Mouse (Mus musculus): ENCODE data around the gene Ms4a10. TPM values are rescaled to one million over a fixed set of nuclear protein-coding genes. Genes with fewer than 3 reads are reported as not detected.

Gene Ms4a10
- polyA plus RNA-seq, 1 experiment from 2014 or later = not detected

DNA sequence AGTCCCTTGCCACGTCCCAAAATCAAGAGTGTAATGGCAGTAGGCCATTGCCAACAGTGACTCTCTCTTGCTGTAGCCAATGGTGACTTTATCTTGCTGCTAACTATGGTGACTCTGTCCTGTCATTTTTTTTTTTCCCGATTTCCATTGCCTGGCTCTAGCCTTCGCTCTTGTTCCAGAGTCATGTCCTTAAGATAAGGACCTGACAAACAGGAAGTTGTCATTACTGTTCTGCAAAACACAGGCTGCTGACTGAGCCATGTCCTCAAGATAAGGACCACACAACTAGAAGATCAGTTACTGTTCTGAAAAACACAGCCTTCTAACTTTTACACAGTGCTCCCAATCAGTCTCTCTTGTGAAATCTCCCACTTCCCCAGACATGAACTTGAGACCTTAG is 4.0 kb downstream of the Ms4a10 start:
- WGBS = 54% methylated on average over 3 of the region's 3 CpGs
- Histone ChIP-seq H3K4me3 (ENCODE audit: low read depth, low read length) (no peak overlapping the region), H3K27ac (ENCODE audit: low read length) (no peak overlapping the region), H3K27me3 (replicated peaks; ENCODE audit: insufficient read depth, low read length) (no peaks in the 10 kb centered on the region), H3K36me3 (ENCODE audit: insufficient read depth, low read length) (no peaks in the 10 kb centered on the region), H3K9ac (replicated peaks; ENCODE audit: low read depth) (no peak overlapping the region), H3K9me3 (ENCODE audit: low read length) (no peaks in the 10 kb centered on the region), H3K4me2 (replicated peaks; ENCODE audit: low read depth, low read length) (no peak overlapping the region), H3K4me1 (ENCODE audit: insufficient read depth, low read depth, low read length) (no peaks in the 10 kb centered on the region)
- ATAC-seq = no peak
- DNase-seq (ENCODE audit: low spot score) = no peak
- TF ChIP-seq EP300 (IDR thresholded peaks at IDR 0.05) (no peak), CTCF (IDR thresholded peaks at IDR 0.05) (no peak)

DNA sequence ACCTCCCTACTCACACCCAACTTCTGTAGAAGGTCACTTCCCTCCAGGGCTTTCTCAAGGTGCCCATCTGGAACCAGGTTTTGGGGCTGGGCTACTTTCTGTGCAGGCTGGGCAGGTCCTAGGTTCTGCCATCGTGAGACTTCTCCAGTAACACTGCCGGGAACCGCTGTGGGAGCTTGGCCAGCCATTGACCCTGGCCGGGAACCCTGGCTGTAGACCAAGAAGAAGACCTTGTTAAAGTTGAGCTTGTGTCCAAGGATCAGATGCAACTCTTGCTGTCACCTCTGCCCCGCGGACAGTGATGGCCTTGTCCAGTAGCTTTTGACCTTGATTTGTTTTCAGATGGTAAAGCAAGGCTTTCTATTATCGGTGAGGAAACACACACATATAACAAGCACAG is 5.9 kb downstream of the Ms4a10 start:
- H3K9ac ChIP-seq (replicated peaks; ENCODE audit: low read depth) = no peak overlapping the region
- H3K27ac ChIP-seq (ENCODE audit: low read length) = no peak overlapping the region
- ATAC-seq (no peak), DNase-seq (ENCODE audit: low spot score) (no peak)
- H3K36me3 ChIP-seq (ENCODE audit: insufficient read depth, low read length) = no peaks in the 10 kb centered on the region
- 69% methylated on average over 7 of the region's 7 CpGs for WGBS
- H3K4me1 ChIP-seq (ENCODE audit: insufficient read depth, low read depth, low read length) = no peaks in the 10 kb centered on the region
- no peaks in the 10 kb centered on the region for H3K9me3 ChIP-seq (ENCODE audit: low read length)
- no peak overlapping the region for H3K4me3 ChIP-seq (ENCODE audit: low read depth, low read length)
- no peaks in the 10 kb centered on the region for H3K27me3 ChIP-seq (replicated peaks; ENCODE audit: insufficient read depth, low read length)
- H3K4me2 ChIP-seq (replicated peaks; ENCODE audit: low read depth, low read length) = no peak overlapping the region
- TF ChIP-seq CTCF (IDR thresholded peaks at IDR 0.05) = no peak
- no peak for TF ChIP-seq EP300 (IDR thresholded peaks at IDR 0.05)

DNA sequence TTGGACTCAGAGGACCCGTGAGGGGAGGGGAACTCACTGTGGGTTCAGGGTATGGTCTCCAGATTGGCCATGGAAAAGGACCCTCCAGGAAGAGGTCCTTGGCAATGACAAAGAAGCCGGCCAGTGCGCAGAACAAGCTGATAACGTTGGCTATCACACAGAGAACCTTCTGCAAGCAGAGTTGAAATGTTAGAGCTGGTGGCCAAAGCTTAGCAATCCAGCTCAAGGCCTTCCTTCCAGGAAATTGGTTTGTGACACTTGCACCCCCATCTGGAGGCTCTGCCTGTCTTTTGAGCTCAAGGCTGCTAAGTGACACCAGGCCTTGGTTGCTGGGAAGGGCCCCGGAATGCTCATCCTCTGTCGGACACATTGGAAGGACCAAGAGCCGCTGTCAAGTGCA is 8.7 kb downstream of the Ms4a10 start:
- no peak for ATAC-seq
- DNase-seq (ENCODE audit: low spot score) = no peak

GRCm38 (mm10) chr19:10959978-10960346 is 14.5 kb downstream of the Ms4a10 start:
- WGBS = 35% methylated on average over 12 of the region's 12 CpGs
- no peak for ATAC-seq
- Histone ChIP-seq H3K4me1 (ENCODE audit: insufficient read depth, low read depth, low read length) (no peaks in the 10 kb centered on the region), H3K4me3 (ENCODE audit: low read depth, low read length) (no peak overlapping the region), H3K4me2 (replicated peaks; ENCODE audit: low read depth, low read length) (no peak overlapping the region), H3K9me3 (ENCODE audit: low read length) (no peaks in the 10 kb centered on the region), H3K9ac (replicated peaks; ENCODE audit: low read depth) (no peak overlapping the region), H3K27me3 (replicated peaks; ENCODE audit: insufficient read depth, low read length) (no peaks in the 10 kb centered on the region), H3K36me3 (ENCODE audit: insufficient read depth, low read length) (no peaks in the 10 kb centered on the region), H3K27ac (ENCODE audit: low read length) (no peak overlapping the region)
- no peak for TF ChIP-seq CTCF (IDR thresholded peaks at IDR 0.05)
- no peak for DNase-seq (ENCODE audit: low spot score)

More for the DNA sequence above, 8.7 kb downstream of the Ms4a10 start:
- Histone ChIP-seq H3K27me3 (replicated peaks; ENCODE audit: insufficient read depth, low read length) (no peaks in the 10 kb centered on the region), H3K4me3 (ENCODE audit: low read depth, low read length) (no peak overlapping the region), H3K27ac (ENCODE audit: low read length) (no peak overlapping the region), H3K4me1 (ENCODE audit: insufficient read depth, low read depth, low read length) (no peaks in the 10 kb centered on the region), H3K4me2 (replicated peaks; ENCODE audit: low read depth, low read length) (no peak overlapping the region), H3K9me3 (ENCODE audit: low read length) (no peaks in the 10 kb centered on the region), H3K36me3 (ENCODE audit: insufficient read depth, low read length) (no peaks in the 10 kb centered on the region), H3K9ac (replicated peaks; ENCODE audit: low read depth) (no peak overlapping the region)
- 81% methylated on average over 7 of the region's 7 CpGs for WGBS
- TF ChIP-seq CTCF (IDR thresholded peaks at IDR 0.05) = no peak
- TF ChIP-seq EP300 (IDR thresholded peaks at IDR 0.05) = no peak

DNA sequence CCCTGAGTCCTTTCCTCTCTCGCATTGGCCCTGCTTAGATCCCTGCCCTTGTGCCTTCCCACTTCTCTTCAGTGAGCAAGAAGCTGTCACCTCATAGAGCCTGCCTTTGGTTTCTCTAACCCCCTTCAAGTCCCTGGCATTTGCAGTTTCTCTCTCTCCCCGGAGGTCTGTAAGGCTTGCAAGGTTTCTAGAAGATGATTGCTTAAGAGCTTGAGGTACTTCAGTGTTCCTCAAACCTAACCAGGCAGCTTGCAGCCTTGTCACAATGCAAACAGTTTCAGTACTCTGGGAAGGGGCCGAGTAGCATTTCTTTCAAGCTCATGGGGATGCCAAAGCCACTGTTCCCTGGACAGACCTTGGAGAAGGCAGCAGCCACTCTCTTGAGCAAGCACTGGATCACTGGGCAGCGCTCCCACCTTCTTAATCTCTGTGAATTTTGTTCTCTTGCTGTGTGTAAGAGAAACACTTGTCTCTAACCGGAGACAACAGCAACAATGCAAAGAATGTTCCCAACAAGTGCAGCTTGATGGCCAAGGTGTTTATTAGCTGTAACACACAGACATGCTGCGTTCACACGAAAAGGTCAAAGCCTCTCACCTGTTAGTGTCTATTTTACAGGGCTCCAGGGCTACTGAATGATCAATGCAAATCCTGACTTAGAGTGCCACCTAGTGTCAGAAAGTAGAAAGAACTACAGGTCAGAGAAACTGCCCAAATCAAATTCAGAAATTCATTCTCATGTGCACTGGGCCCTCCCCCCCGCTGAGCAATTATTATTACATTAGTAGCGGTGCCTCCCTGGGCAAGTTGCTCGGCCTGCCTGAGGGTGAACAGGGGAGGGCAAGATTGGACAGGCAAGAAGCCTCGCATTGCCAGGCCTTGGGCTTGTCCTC is 15.1 kb downstream of the Ms4a10 start:
- Histone ChIP-seq H3K9ac (replicated peaks; ENCODE audit: low read depth) (no peak overlapping the region), H3K27me3 (replicated peaks; ENCODE audit: insufficient read depth, low read length) (no peaks in the 10 kb centered on the region), H3K27ac (ENCODE audit: low read length) (no peak overlapping the region; the same call in 1 of the 2 replicates), H3K4me2 (replicated peaks; ENCODE audit: low read depth, low read length) (no peak overlapping the region), H3K36me3 (ENCODE audit: insufficient read depth, low read length) (no peaks in the 10 kb centered on the region), H3K4me1 (ENCODE audit: insufficient read depth, low read depth, low read length) (no peaks in the 10 kb centered on the region), H3K9me3 (ENCODE audit: low read length) (no peaks in the 10 kb centered on the region), H3K4me3 (ENCODE audit: low read depth, low read length) (no peak overlapping the region)
- TF ChIP-seq EP300 (IDR thresholded peaks at IDR 0.05) (peak; percentile 60), CTCF (IDR thresholded peaks at IDR 0.05) (peak; percentile 87)
- ATAC-seq = peak; percentile 86
- DNase-seq (ENCODE audit: low spot score) = peak; percentile 87
- WGBS = 18% methylated on average over 11 of the region's 11 CpGs

- Histone ChIP-seq H3K4me3 (ENCODE audit: low read depth, low read length) (no peak overlapping the region), H3K9me3 (ENCODE audit: low read length) (no peaks in the 10 kb centered on the region), H3K27ac (ENCODE audit: low read length) (peak overlapping the region; percentile 51), H3K4me1 (ENCODE audit: insufficient read depth, low read depth, low read length) (peaks cover 9% of the 10 kb centered on the region), H3K36me3 (ENCODE audit: insufficient read depth, low read length) (no peaks in the 10 kb centered on the region), H3K27me3 (replicated peaks; ENCODE audit: insufficient read depth, low read length) (no peaks in the 10 kb centered on the region), H3K9ac (replicated peaks; ENCODE audit: low read depth) (no peak overlapping the region), H3K4me2 (replicated peaks; ENCODE audit: low read depth, low read length) (no peak overlapping the region)
- ATAC-seq (peak; percentile 40), DNase-seq (ENCODE audit: low spot score) (peak; percentile 57)
- TF ChIP-seq EP300 (IDR thresholded peaks at IDR 0.05) = no peak
- 42% methylated on average over 11 of the region's 11 CpGs for WGBS
Observed at GRCm38 (mm10) chr19:10952021-10952939, 22.2 kb downstream of the Ms4a10 start.
